Mouse (Mus musculus): ENCODE results near the gene Ubl7. TPM values are rescaled to one million over a fixed set of nuclear protein-coding genes. Genes with fewer than 3 reads are reported as not detected.

The Ubl7 gene
- polyA plus RNA-seq, 1 experiment = 22.3 TPM

DNA sequence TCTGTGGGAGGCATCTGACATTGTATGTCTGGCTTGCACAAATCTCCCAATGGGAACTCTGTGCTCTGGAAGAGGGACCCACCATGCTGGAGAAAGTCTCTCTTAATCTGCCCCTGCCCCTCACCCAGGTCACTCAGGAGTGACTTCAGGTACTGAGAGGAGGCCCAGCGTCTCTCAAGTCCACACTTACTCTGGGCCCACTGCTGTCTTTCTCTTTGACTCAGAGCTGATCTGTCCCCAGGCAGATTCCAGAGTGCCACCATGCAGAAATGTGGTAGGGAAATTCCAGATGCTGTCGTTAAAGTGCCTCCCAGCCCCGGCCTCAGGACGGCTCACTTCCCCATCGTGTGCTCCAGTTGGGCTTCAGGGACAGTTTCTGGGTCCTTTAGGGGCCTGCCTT, 63.4 kb downstream of the Ubl7 start:
- no peak for TF ChIP-seq GATA1 (IDR thresholded peaks at IDR 0.05; ENCODE audit: low read length)
- no peak for TF ChIP-seq TAL1 (IDR thresholded peaks at IDR 0.05; ENCODE audit: low read length)
- H3K36me3 ChIP-seq (ENCODE audit: control insufficient read depth) = no peaks in the 10 kb centered on the region
- H3K9me3 ChIP-seq (ENCODE audit: control insufficient read depth, low read length) = no peaks in the 10 kb centered on the region
- no peak overlapping the region for H3K4me3 ChIP-seq (replicated peaks)
- no peaks in the 10 kb centered on the region for H3K4me1 ChIP-seq (ENCODE audit: control insufficient read depth)
- H3K27me3 ChIP-seq (ENCODE audit: control insufficient read depth) = no peaks in the 10 kb centered on the region; the same call in 1 of the 2 replicates

DNA sequence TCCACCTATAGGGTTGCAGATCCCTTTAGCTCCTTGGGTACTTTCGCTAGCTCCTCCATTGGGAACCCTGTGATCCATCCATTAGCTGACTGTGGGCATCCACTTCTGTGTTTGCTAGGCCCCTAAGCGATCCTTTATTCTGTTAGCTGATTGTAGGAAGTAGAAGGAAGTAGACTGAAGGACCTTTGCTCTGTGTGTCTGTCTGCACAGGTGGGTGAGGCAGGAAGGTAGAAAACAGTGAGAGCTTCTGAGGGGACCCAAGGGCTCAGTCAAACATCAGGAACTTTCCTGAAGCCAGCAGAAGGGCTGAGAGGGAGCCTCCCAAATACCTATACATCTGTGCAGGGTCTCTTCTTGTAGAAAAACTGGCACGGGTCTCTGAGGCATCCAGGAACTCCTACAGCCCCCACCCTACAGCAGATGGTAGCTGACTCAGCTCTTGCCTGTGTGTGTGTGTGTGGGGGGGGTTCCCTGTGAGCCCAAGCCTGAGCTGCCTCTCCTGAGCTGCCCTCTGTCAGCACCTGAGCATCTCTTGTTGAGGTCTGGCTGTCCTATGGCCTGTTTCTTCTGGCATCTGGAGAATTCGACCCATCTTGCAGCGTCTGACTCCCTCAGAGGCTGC, 64.5 kb downstream of the Ubl7 start:
- Histone ChIP-seq H3K27me3 (ENCODE audit: control insufficient read depth) (no peaks in the 10 kb centered on the region; the same call in 1 of the 2 replicates), H3K4me1 (ENCODE audit: control insufficient read depth) (no peaks in the 10 kb centered on the region), H3K9me3 (ENCODE audit: control insufficient read depth, low read length) (no peaks in the 10 kb centered on the region), H3K4me3 (replicated peaks) (no peak overlapping the region), H3K36me3 (ENCODE audit: control insufficient read depth) (no peaks in the 10 kb centered on the region)
- no peak for TF ChIP-seq TAL1 (IDR thresholded peaks at IDR 0.05; ENCODE audit: low read length)
- TF ChIP-seq GATA1 (IDR thresholded peaks at IDR 0.05; ENCODE audit: low read length) = no peak

DNA sequence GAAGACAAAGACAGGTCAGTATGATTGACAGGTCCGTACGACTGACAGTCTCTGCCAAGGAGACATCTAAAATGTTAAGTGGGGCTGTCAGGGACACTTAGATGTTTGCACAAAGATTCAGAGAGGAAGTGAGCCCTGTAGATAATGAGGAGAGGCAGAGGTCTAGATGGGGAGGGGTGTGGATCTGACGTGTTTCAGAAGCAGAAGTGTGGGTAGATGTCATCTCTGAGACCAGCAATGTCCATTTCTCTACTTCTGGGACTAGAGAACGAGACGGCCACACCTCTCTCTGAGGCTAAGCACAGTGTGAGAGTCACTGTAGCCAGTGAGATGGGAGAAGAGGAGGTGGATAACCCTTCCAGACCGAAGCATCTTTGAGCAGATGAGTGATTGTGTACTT, 67.2 kb downstream of the Ubl7 start:
- no peaks in the 10 kb centered on the region for H3K4me1 ChIP-seq (ENCODE audit: control insufficient read depth)
- H3K9me3 ChIP-seq (ENCODE audit: control insufficient read depth, low read length) = no peaks in the 10 kb centered on the region
- H3K36me3 ChIP-seq (ENCODE audit: control insufficient read depth) = no peaks in the 10 kb centered on the region
- H3K4me3 ChIP-seq (replicated peaks) = no peak overlapping the region
- no peaks in the 10 kb centered on the region for H3K27me3 ChIP-seq (ENCODE audit: control insufficient read depth)
- TF ChIP-seq TAL1 (IDR thresholded peaks at IDR 0.05; ENCODE audit: low read length) = no peak
- TF ChIP-seq GATA1 (IDR thresholded peaks at IDR 0.05; ENCODE audit: low read length) = no peak

DNA sequence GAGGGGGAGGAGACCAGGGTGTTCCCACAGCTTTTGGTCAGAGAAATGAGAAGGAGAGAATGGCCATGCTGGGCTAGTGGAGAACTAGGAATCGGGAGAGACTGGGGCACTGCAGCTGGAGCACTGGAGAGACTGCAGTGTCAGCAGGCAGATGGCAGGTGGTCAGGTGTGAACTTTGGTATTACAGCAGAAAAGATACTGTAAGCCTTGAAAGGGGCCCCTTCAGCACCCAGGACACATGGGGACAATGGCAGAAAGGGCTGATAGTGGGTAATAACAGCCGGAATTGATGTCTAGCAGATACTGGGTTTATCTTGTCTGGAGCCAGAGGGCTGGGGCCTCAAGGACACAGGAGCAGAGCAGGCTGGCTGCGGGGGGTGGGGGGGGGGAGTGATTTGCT, 68.1 kb downstream of the Ubl7 start:
- no peaks in the 10 kb centered on the region for H3K9me3 ChIP-seq (ENCODE audit: control insufficient read depth, low read length)
- TF ChIP-seq TAL1 (IDR thresholded peaks at IDR 0.05; ENCODE audit: low read length) (no peak), GATA1 (IDR thresholded peaks at IDR 0.05; ENCODE audit: low read length) (no peak)
- no peaks in the 10 kb centered on the region for H3K4me1 ChIP-seq (ENCODE audit: control insufficient read depth)
- no peak overlapping the region for H3K4me3 ChIP-seq (replicated peaks)
- H3K27me3 ChIP-seq (ENCODE audit: control insufficient read depth) = no peaks in the 10 kb centered on the region
- H3K36me3 ChIP-seq (ENCODE audit: control insufficient read depth) = no peaks in the 10 kb centered on the region

Other genes with a start within 250 kb of the Ubl7 start
- gene Cyp1a2, start 227.3 kb upstream of the Ubl7 start, polyA plus RNA-seq (2012) = not detected in 2 replicates
- gene Cyp1a1, start 223.1 kb upstream of the Ubl7 start, polyA plus RNA-seq (2012) = not detected in 2 replicates
- 0.40 and 0.69 TPM in 2 replicates for gene Edc3, start 202.4 kb upstream of the Ubl7 start, polyA plus RNA-seq (2012)
- 38.9 and 44.4 TPM in 2 replicates for gene Clk3, start 145.1 kb upstream of the Ubl7 start, polyA plus RNA-seq (2012)
- 1.8 and 1.9 TPM in 2 replicates for gene Arid3b, start 74.2 kb upstream of the Ubl7 start, polyA plus RNA-seq (2012)
- gene Sema7a, start 29.1 kb downstream of the Ubl7 start, polyA plus RNA-seq (2012) = 0.03 and 0.04 TPM in 2 replicates
- 0.04 and 0.09 TPM in 2 replicates for gene Cyp11a1, start 95.4 kb downstream of the Ubl7 start, polyA plus RNA-seq (2012)
- not detected in 2 replicates for gene Stra6, start 152.8 kb downstream of the Ubl7 start, polyA plus RNA-seq (2012)
- not detected in 2 replicates for gene Ccdc33, start 207.8 kb downstream of the Ubl7 start, polyA plus RNA-seq (2012)